Mouse (Mus musculus) CD4-positive, CD25-positive, alpha-beta regulatory T cell, adult 2 months (primary cell): ENCODE data around the gene Tmem143.
A peak's percentile ranks its signal among the peaks of the same experiment; 100 is the strongest.

Source experiments
- DNase-seq: peaks from one replicate; pipeline ENCODE4 v3.0.0-alpha.2; 2012; ENCODE audit warnings: low read depth, low spot score

Tmem143 gene

DNA sequence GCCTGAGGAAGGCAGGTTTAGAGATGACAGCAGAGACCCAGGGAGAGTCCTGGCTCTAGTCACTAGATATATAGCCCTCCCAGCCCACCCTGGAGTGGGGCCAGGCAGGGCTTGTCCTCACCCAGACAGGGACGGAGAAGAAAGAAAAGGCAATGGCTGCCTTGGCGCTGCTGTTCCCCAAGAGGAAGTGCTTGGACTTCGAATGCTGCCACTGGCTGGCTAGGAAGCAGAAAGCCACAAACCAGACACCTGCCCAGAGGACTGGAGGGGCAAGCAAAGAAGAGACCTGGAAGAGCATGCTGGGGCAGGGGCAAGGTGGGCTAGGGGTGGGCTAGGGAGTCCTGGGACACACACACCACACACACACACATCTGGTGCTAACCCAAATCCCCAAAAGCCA, 9.5 kb upstream of the Tmem143 start:
- no peak for DNase-seq

DNA sequence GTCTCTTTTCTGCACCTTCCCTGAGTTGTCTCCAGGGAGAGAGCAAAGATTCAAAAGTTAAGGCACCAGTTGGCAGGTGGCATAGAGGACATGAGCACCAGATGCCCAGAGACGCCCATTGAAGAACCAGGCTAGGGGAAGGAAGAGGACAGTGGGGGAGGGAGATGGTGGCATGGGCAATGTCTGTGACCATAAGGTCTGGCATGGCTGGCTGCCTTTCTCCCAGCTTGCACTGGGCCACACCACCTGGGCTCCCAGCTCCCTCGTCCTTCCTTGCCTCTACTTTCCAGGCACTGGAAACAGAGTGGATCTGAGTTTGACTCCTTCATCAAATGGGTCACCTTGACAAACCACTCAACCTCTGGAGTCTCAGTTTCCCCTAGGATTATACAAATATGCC, 4.1 kb upstream of the Tmem143 start:
- no peak for DNase-seq

DNA sequence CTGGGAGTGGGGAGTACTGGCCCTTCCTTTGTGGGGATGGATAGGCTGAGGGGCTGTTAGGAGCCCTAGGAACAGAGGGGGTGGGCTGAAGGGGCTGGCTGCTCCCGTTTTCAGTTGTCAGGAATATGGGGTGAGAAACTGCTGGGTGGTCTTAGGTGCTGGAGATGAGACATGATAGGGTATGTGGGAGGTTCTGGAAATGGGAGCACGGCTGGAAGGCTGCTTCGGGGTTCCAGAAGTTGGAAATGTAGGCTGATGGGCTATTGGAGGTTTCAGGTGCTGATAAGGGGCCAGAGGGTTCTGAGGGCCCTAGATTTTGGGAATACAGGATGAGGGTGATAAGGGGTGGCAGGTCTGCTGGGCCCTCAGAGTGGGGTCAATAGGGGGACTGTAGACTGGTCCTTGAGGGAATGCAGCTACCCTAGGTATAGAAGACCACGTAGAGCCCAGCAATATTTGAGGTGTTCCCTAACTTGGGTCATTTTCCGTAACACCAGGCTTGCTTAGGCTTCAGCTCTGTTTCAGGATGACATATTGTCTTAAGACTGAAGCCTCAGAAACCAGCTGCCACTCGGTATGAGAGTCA, 717 bp upstream of the Tmem143 start:
- no peak for DNase-seq

DNA sequence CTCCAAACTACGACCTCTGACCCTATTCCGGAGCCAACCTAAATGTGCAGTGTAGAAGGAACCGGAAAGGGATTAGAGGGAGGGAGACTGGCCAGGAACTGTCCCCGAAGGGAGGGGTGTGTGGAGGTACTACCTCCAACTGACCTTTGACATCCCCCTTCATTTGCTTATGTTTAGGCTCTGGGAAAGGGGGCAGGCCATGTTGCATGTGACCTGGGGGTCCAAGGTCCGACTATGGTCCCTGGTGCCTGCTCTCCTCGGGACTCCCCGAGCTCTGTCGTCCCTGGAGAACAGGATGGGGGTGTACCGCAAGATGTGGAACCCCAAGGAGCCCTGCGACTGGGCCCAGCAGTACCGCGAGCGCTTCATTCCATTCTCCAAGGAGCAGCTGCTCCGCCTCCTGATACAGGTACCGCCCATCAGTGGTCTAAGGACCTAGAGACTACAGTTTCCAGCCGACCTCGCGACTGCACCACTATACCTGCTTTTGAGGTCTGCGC, 567 bp downstream of the Tmem143 start:
- peak; percentile 58 for DNase-seq

DNA sequence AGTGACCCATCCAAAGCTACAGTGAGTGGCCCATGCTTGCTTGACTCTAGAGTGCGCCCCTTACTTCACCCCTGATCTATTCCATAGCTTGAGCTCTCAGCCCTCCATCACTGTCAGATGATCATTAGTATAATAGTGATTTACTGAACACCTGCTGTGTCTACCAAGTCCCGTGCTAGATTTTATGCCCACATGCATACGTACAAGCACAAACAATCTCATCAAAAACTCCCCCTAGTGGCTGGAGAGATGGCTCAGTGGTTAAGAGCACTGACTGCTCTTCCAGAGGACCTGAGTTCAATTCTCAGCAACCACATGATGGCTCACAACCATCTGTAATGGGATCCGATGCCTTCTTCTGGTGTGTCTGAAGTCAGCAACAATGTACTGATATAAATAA, 1.4 kb downstream of the Tmem143 start:
- peak; percentile 84 for DNase-seq

DNA sequence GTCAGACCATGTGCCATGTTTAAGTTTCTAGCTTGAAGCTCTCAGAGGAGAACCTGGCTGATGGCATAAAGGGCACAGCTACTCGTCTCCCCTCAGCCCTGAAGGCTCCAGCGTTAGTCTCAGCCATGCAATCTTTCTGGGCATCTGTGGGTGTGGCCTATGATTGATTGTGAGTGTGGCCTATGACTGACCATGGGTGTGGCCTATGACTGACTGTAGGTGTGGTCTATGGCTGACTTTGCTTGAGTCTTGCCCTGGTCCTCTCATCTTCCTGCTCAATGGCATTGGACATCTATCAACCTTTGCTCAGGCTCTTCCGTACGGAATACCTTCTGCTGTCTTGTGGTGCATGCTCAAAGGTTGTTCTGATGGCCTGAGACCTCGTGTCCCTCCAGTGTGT, 4.8 kb downstream of the Tmem143 start:
- DNase-seq: peak; percentile 24

DNA sequence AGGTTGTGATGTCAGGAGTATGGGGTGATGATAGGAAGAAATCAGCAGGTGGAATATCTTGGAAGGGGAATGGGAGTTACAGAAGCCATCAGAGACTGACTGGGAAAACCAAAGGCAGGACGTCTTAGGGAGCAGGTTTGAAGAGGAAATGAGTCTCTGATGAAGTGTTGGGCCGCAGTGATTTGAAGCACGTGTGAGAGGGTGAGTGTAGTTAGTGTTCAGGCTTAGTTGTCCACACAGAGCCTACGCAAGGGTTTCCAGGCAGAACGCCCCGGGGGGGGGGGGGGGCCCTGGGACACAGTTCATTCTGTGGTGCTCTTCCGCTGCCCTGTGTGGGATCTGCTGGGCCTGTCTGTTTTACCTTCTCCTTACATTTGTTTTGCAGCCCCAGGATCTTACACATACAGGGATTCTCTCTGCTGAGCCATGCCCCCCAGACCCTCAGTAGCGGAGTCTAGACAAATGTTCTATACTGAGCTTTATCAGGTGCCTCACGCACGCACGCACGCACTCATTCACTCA, 5.8 kb downstream of the Tmem143 start:
- no peak for DNase-seq

DNA sequence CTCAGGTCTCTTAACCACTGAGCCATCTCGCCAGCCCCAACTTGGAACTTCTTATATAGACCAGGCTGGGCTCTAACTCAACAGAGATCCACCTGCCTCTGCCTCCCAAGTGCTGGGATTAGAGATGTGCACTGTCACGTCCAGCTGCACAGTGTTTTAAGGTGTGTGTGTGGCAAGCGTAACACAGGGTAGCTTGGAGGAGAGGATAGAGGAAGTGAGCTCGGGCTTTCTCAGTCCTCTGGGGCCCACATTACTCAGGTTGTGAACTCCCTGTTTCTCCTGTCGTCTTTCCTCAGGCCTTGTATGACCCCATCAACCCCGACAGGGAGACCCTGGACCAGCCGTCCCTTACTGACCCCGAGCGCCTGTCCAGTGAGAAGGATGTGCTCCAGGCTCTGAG, 9.9 kb downstream of the Tmem143 start:
- DNase-seq: no peak

DNA sequence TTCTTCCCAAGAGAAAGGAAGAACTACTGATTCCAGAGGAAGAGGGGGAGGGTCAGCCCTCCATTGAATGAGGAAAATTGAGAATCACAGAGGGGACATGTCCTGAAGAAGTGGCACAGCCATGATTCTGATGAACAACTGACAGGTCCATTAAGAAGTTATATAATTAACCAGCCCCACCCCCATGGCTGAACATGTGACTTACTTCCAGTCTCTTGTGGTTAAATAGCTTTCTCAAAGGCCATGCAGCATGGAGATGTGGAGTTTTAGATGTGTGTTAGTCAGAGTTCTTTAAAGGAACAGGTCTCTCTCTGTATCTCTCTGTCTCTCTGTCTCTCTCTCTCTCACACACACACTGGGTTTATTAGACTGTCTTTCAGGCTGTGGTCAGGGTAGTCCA, 11.6 kb downstream of the Tmem143 start:
- DNase-seq: peak; percentile 17

DNA sequence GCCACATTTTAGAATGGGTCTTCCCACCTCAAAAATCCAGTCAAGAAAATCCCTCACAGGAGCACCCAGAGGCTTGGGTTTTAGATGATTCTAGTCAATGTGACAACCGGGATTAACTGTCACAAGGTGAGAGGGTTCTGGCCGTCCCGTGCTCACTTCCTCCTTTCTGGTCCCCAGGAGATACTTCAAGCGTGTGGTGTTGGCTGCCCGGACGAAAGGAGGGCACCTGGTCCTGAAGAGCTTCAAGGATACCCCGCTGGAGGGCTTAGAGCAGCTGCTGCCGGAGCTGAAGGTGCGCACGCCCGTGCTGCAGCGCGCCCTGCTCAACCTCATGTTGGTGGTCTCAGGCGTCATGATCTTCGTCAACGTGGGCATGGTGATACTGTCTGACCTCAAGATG, 12.4 kb downstream of the Tmem143 start:
- no peak for DNase-seq

DNA sequence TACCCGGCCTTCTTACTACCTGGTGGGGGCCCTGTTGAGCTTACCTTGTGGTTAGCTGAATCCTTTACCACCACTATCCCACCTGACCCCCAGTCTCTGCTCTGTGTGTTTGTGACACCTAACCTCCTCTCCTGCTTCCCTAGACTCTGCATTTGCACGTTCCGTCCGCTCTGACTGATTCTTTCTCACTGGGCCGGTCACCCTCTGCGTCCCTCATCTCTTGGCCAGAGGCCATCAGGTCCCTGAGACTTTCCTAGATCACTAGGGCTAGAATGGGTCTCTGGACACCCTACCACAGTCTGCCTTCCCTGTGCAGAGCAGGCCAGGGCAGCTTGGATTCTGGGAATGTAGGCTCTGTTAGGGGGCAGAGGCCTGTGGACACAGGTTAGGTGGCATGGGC, 17.3 kb downstream of the Tmem143 start:
- DNase-seq: no peak

DNA sequence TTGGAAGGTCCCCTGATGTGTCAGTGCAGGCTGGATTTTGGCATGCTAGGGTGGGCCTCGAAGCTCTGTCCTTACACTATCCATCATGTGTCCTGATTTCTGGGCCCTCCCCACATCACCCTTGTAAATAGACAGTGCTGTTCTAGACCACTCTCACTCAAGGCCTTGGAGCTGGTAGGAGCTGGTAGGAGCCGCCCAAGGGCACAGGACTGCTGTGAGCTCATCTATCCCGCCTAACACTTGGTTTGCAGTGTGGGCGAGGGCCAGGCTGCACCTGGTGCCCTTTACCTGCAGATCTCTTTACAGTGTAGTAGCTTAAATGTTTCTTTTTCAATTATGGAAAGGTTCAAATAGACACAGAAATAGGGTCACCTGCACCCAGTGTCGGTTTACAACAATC, 18.3 kb downstream of the Tmem143 start:
- no peak for DNase-seq

DNA sequence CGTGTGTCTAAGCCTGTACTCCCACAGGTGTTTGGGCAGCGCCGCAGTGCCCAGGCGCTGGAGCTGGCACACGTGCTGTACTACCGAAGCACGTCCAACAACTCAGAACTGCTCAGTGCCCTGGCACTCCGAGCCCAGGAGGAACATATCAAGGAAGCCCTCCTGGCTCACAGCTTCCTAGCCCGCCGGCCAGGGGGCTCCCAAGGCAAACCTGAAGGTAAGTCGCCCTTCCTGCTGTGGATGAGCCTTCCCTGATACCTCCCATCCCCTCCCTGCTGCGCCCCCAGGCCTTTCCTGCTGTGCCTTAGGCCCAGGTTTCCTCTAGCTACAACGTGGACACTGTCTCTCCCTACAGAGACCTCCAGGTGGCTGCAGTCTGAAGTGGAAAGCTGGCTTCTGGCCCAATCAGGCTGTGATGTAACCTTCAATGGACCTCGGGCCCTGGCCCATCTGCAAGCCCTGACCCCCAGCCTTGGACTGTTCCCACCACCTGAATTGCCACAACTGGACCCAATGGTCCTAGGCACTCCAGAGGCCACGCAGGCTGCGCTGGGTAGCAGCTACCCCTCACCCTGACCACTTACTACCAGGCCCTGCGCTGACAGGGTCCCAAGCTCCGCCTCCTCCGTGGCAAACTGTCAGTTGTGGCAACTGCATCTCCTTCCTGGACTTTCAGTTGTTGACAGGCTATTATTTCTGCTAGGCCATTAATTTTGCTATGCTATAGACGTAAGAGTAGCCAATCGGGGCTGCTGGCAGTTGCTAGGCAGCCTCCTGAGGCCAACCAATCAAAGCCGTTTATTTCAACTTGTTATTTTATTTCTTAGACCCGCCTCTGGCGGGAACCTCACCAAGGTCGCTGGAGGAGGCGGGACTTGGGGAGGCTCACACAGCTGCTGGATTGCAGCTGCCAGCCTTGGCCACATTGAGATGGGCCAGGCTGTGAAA, 19.6 kb downstream of the Tmem143 start:
- peak; percentile 91 for DNase-seq

DNA sequence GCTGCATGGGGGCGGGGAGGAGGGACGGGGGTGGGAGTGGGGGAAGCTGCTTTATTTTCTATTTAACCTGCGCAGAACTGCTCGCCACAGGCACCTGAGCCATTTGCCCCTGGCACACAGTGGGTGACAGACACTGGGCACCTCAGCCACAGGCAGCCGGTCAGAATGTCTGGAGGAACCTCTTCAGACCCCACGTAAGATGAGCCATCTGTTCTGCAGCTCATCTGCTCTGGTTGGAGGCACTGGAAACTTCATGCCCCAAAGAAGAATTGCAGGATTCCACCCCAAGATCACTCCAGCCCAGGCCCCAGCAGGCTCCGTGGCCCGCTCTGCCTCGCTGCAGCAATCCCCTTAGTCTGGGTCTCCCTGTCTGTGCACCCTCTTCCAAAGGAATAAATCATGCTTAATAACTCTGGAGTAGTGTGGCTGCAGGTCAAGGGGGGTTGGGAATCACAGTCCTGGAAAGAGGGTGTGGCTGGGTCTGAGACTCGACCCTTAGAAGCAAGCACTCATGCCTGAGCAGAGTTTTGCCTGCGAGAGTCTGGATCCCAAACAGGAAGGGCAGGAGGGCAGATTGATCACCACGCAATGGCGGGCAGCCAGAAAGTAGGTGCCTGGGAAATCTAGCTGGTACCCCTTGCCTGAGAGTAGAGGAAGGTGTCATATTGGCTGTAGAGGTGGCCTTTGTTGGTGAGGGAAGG, 20.4 kb downstream of the Tmem143 start:
- DNase-seq: no peak

DNA sequence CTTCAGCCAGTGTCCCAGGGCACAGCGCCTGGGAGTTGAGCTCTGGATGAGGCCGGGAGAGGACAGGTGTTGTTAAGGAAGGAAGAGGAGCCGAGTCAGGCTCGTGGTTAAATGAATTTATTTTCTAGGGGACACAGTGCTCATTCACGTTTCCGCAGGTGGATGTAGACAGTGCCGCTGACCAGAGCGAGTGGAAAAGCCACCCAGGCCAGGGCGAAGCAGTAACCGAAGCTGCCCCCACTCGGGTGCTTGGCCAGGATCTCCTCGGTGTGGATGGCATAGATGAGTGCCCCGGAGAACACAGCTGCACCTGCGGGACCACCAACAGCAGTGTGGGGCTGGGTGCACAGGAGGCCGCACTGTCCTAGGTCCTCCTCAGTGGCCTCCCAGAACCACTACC, 21.2 kb downstream of the Tmem143 start:
- no peak for DNase-seq

DNA sequence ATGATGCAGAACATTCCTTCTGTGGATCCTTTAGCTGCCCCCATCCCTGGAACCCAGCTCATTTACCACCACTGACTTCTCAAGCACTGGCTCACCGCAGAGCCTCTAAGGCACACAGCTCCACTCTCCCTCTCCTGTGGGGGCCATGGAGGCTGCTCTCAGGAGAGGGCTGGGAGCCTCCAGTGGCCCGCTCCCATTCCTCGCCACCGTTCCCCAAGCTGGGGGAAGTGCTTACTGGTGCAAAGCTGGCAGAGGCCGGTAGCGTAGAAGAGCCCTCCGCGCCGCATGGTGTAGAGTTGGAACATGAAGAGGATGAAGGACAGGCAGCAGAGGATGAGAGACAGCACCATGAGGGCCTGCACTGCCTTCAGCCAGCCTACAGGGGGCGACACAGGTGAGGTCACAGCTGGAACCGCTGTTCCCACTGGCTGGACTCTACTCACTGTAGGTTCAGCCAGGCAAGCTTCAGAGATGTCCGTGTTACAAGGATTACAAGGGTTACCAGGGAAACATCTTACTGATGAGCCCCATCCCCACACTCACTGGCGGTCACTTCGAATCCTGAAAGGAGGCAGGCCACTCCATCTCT, 22.4 kb downstream of the Tmem143 start:
- peak; percentile 65 for DNase-seq

DNA sequence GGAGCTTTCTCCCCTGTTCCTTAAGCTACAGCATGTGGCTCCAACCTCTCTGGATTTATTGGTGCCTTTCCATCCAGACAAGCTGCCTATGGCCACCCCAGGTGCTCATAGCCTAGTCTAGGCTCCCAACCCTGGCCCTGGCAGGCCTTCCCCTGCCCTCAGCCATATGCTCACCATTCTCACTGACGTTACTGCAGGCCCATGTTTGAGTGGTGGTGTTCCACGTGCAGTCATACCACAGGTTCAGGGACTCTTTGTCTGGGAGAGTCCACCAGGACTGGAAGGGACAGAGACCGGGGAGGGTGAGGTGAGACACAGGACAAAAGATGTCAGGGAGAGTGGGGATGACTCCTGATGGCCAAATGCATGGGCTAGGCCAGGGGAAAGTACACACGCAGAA, 23.0 kb downstream of the Tmem143 start:
- DNase-seq: peak; percentile 27

DNA sequence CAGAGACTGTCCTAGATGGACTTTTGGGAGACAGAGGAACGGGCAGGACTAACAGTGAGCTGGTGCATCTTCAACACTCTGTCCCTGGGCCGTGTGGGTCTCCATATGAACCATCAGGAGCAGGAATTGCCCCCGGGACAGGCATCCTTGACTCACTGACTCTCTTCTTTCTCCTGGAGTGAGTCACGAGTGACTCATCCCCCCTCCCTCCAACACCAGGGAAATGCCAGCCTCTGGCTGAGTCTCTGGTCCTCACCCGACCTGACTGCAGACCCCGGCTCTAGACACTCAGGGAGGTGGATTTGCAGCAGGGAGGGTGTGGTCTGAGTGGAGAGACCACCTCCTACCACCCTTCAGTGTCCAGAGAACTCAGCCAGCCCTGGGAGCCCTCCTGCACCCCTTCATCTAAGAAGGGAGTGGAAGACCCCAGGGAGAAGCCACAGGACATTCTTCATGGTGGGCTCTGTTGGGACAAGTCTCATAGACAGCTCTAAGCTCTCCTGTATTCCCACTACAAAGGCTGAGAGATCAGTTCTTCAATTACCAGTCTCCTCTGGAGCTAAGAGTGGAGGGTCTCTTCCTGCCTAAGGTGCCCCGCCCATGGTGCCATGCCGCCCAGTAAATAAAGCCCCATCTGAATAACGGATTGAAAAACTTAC, 24.0 kb downstream of the Tmem143 start:
- peak; percentile 48 for DNase-seq

DNA sequence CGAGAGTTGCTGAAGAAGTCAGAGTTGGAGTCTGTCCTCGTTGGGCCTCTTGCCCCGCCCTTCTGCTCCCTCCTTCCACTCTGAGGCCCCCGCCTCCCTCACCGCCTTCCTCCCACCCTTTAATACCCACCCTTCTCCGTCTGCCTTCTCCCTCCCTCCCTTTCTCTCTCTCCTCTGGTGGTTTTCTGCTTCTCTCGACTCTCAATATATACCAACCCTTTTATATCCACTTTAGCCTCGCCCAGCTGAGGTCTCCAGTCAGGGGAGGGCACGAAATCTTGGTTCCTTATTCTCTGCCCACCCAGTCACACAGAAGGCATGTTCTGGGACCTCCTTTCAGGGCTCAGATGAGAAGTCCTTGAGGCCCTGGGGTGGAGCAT, 24.5 kb downstream of the Tmem143 start, which contains the start of gene Emp3:
Emp3 (minus strand) TSS at position 163 of the 380 bp plus-strand sequence.
- peak; percentile 81 for DNase-seq

DNA sequence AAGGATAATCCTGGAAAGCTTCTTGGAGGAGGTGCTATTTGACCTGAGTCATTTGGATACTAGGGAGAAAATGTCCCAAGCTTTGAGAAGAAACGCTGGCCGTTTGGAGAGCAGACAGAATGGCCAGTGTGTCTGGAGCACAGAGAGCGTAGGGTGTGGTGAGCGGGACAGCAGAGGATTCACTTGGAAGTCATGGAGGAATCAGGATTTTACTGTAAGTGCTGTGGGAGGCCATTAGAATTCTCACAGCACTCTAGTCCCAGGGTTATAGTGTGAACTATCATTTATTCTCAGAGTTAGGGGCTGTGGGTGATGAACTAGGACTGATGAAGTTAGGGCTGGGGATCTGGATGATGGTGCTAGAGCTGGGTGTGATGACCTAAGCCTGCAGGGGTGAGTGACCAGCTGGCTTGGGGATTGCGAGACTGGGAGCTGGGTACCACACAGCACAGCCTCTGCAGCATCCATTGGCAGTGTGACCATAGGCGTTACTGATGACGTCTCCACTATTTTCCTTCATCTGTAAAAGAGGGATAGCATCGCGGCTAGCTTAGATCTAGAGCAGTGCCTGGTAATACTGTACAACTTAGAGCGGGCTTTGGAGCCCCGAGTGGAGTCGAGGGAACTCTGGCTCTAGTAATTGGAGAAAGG, 25.3 kb downstream of the Tmem143 start:
- DNase-seq: no peak
